Mouse (Mus musculus) spleen, adult 2 months (tissue): ENCODE data around the gene 1700024P04Rik.

Experiments
- CTCF ChIP-seq: fragments of 200-500 bp; IDR thresholded peaks from 2 replicates; pipeline ENCODE4 v1.5.1; 2011; ENCODE audit warnings: mild to moderate bottlenecking, inconsistent platforms; ENCODE audit not compliant: insufficient read depth, insufficient read length, insufficient replicate concordance; ENCODE audit errors: extremely low read depth
- POLR2A ChIP-seq: fragments of 200-500 bp; IDR thresholded peaks from 2 replicates; pipeline ENCODE4 v1.6.1; 2011; ENCODE audit warnings: low read depth, low read length, inconsistent platforms

DNA sequence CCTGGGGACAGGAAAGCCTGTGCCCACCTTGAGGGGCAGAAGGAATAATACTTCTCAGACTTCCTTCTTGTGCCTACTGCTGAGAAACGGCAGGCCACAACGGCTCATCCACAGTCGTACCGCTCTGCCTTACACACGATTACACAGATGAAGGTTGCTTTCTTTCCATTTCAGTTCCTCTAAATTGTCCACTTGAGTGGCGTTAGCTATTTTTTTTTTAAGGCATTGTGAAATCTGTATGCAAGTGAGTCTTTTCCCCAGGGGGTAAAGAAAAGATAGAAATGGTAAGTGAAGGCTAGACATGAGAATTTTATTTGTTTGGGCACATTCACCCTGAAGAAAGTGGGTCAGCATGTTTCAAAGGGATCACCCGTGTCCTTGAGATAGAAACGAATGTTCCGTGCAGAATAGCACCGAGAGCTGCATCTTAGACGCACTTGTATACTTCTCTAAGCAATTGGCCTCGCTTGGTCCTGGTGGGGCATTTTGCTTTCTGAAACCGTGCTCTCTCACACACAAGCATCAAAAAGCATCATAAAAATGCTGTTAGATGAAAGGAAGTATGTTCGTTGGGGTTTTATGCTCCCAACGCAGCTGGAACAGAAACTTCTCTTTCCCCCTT, 46.3 kb upstream of the 1700024P04Rik start:
- TF ChIP-seq CTCF (no peak), POLR2A (no peak)
